Comparison of ENCODE assay signal across 14 mouse cellular contexts in genomic region chr4:134651358-134651757, GRCm38 (mm10). TPM values are rescaled to one million over a fixed set of nuclear protein-coding genes. Genes with fewer than 3 reads are reported as not detected.
DNase-seq lines count a peak whose midpoint lies in the region; ATAC-seq and TF ChIP-seq lines count a peak whose summit lies in the region.
"Had no signal": no experiment of that assay in that cellular context is flagged by ENCODE, and none has a peak within 500 bp of the region (broad histone marks: within the 10 kb centered on the region; RNA-seq: fewer than 3 reads in every experiment).

No protein-coding gene starts in this region.

- TF ChIP-seq EP300 in lung, postnatal 0 days (IDR thresholded peaks at IDR 0.05), result no peak

- no peaks in the 10 kb centered on the region for H3K27me3 ChIP-seq in lung, postnatal 0 days (replicated peaks; ENCODE audit: insufficient read depth, low read length)
- no peaks in the 10 kb centered on the region for H3K27me3 ChIP-seq in forebrain, embryonic 15.5 days
- H3K27me3 ChIP-seq: heart, embryonic 15.5 days; liver, embryonic 12.5 days; neural tube, embryonic 13.5 days had no signal

- no peak overlapping the region for H3K4me2 ChIP-seq in lung, postnatal 0 days (replicated peaks; ENCODE audit: low read depth, low read length)
- H3K4me2 ChIP-seq in forebrain, embryonic 15.5 days (replicated peaks), result no peak overlapping the region
- H3K4me2 ChIP-seq: heart, embryonic 15.5 days; liver, embryonic 12.5 days; neural tube, embryonic 13.5 days had no signal

- WGBS in lung, postnatal 0 days, result 65% methylated on average over 7 of the region's 7 CpGs
- 69% methylated on average over 7 of the region's 7 CpGs for WGBS in forebrain, embryonic 15.5 days

- no peaks in the 10 kb centered on the region for H3K9me3 ChIP-seq in lung, postnatal 0 days (ENCODE audit: low read length)
- H3K9me3 ChIP-seq in forebrain, embryonic 15.5 days, result no peaks in the 10 kb centered on the region
- H3K9me3 ChIP-seq: heart, embryonic 15.5 days; liver, embryonic 12.5 days; neural tube, embryonic 13.5 days had no signal

- intact Hi-C loops in gastrocnemius, adult 2 months (cut with DNase I), result no loop called here
- intact Hi-C loops in heart, postnatal 14 days (cut with DNase I), result no loop called here

- H3K4me3 ChIP-seq in lung, postnatal 0 days (ENCODE audit: low read depth, low read length), result no peak overlapping the region
- no peak overlapping the region for H3K4me3 ChIP-seq in gastrocnemius, adult 2 months
- H3K4me3 ChIP-seq in forebrain, embryonic 15.5 days, result no peak overlapping the region
- H3K4me3 ChIP-seq: heart, embryonic 15.5 days; liver, embryonic 12.5 days; neural tube, embryonic 13.5 days had no signal

- peak; percentile 40; the same call in 1 of the 2 replicates for ATAC-seq in lung, postnatal 0 days
- ATAC-seq in forebrain, embryonic 15.5 days (replicated peaks), result no peak
- ATAC-seq: inflammation-experienced regulatory T-cells, adult 6 months; liver, embryonic 12.5 days had no signal

- peak; percentile 28 for DNase-seq in cerebellum, adult 11-12 months
- no peak for DNase-seq in cerebellum, postnatal 36 days
- no peak for DNase-seq in lung, postnatal 0 days (ENCODE audit: low spot score)
- DNase-seq in lung, adult 18-20 months, result no peak
- peak; percentile 77 for DNase-seq in gastrocnemius, adult 2 months
- DNase-seq in heart, postnatal 14 days, result peak; percentile 58 to 71
- no peak for DNase-seq in B cell, adult 2 months
- DNase-seq: right cerebral cortex, postnatal 25 days; thymus, postnatal 4 days had no signal

- no peak overlapping the region for H3K27ac ChIP-seq in lung, postnatal 0 days (ENCODE audit: low read length)
- peak overlapping the region; percentile 28; the same call in 1 of the 2 replicates for H3K27ac ChIP-seq in gastrocnemius, adult 2 months
- H3K27ac ChIP-seq in forebrain, embryonic 15.5 days (replicated peaks), result no peak overlapping the region
- H3K27ac ChIP-seq: heart, embryonic 15.5 days; liver, embryonic 12.5 days; neural tube, embryonic 13.5 days had no signal

- H3K4me1 ChIP-seq in lung, postnatal 0 days (ENCODE audit: insufficient read depth, low read depth, low read length), result no peaks in the 10 kb centered on the region
- no peaks in the 10 kb centered on the region for H3K4me1 ChIP-seq in forebrain, embryonic 15.5 days

- peak; percentile 34 for TF ChIP-seq CTCF in lung, postnatal 0 days (IDR thresholded peaks at IDR 0.05)
- peak; percentile 42 for TF ChIP-seq CTCF in gastrocnemius, adult 2 months (IDR thresholded peaks at IDR 0.05)

- H3K9ac ChIP-seq in lung, postnatal 0 days (replicated peaks; ENCODE audit: low read depth), result no peak overlapping the region
- no peak overlapping the region for H3K9ac ChIP-seq in forebrain, embryonic 15.5 days (replicated peaks)
- H3K9ac ChIP-seq: heart, embryonic 15.5 days; liver, embryonic 12.5 days; neural tube, embryonic 13.5 days had no signal

- no peaks in the 10 kb centered on the region for H3K36me3 ChIP-seq in lung, postnatal 0 days (ENCODE audit: insufficient read depth, low read length)
- H3K36me3 ChIP-seq in forebrain, embryonic 15.5 days, result no peaks in the 10 kb centered on the region
- H3K36me3 ChIP-seq: heart, embryonic 15.5 days; liver, embryonic 12.5 days; neural tube, embryonic 13.5 days had no signal

RNA-seq across cellular contexts. Expression of gene Man1c1, which starts 52.7 kb away (rescaled TPM):
- 2.9 and 3.0 TPM in 2 replicates for polyA plus RNA-seq in lung, postnatal 0 days (2015; fragmentation: Nextera tagmentation; extraction: Ambion mirVana)
- total RNA-seq in gastrocnemius, adult 2 months (2021), result 1 to 10 TPM; 2.9 to 4.2 TPM
- 10 to 100 TPM; 25.1 to 25.8 TPM for total RNA-seq in heart, postnatal 14 days (2021)
- 2.5 and 2.6 TPM in 2 replicates for polyA plus RNA-seq in forebrain, embryonic 15.5 days (2015; fragmentation: Nextera tagmentation; extraction: Ambion mirVana)

Comparison
In these comparisons a context has a peak if more than half of its experiments do, and no peak if none do; other contexts are left out.
1. DNase-seq: peak in cerebellum, adult 11-12 months (single experiment), gastrocnemius, adult 2 months (single experiment) and heart, postnatal 14 days (2 of 2); none in cerebellum, postnatal 36 days (0 of 2), lung, postnatal 0 days (single experiment), lung, adult 18-20 months (0 of 2) and B cell, adult 2 months (0 of 2).
2. RNA of gene Man1c1, which starts 52.7 kb away (total RNA-seq): 25.1 to 25.8 TPM in heart, postnatal 14 days; 2.9 to 4.2 TPM in gastrocnemius, adult 2 months; every median in the first group is over 4 times any median in the second.